Mouse (Mus musculus) ES-CJ7 (cell line): ENCODE measurements at regions not wholly inside any gene's neighbourhood (a gene's known extent, or its start where the extent isn't known, plus 50 kb on each side); places are given as distances from the start of the nearest gene placed in this dataset.

Experiments
- DNase-seq: peaks from one replicate; pipeline ENCODE4 v3.0.0; 2011; ENCODE audit warnings: low read depth, low spot score

DNA sequence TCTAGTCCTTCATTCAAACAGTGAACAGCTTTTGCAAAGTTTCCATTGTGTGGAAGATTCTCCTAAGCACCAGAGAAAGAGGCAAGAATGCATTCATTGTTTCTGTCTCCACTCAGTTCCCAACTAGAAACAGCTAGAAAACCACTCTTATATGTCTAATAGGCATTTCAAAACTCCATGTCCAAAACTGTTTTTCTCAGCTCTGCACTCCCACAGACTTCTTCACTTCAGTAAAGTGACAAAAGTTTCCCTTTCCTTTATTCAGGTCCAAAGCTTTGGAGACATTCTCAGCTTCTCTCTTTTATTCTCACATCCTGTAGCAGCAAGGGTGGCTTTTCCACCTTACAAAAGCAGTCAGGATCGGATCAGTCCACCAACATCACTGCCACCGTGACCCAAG is 166.0 kb downstream of the Mreg start:
- no peak for DNase-seq

DNA sequence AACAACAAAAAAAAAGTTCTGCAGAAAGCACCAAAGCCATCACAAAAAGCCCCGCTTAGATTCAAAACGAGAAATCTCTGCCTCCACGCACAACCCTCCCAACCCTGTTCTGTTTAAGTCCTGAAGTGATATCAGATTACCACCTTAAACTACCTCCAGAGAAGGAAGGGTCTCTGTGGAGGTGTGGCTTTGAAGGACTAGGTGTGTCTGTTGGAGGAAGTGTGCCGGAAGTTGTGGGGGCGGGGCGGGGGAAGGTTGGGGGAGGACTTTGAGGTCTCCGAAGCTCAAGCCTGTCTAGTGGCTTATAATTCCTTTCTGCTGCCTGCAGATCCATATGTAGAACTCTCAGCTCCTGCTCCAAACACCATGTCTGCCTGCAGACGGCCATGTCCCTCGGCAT is 173.6 kb downstream of the Mreg start:
- DNase-seq, result peak; percentile 77

DNA sequence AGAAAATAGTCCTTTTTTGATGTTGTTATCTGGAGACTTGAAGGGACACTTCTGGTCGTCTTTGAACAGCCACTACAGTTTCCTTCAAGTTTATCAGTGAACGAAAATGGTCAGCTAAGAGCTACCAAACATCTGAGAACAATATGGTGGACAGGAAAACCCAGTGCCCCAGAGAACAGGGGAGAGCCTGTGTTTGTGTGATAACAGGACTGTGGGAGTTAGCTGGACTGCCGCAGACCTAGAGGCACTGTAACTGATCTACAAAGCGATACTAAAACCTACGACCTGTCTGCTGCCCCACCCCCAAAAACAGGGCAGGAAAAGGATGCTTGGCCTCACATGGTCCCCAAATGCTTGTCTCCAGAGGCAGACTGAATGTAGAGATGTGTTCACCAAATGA is 175.5 kb downstream of the Mreg start:
- no peak for DNase-seq

DNA sequence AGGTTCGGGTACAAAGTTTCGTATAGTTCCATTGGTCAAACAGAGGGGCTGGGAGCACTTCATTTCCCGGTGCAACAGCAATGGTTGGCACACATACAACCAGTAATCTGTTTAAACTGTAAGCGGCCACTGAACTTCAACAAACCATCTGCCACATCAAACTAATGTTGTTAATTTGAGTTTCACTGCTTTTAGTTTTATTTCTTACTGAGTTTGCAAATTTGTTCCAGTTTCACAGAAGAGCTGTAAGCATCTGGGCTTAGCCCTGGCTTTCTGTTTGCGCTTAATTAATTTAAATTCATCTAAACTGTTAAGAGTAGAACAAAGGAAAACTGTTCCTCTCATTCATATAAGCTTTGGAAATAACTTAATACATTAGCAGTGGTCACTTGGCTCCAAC is 176.0 kb downstream of the Mreg start:
- no peak for DNase-seq

DNA sequence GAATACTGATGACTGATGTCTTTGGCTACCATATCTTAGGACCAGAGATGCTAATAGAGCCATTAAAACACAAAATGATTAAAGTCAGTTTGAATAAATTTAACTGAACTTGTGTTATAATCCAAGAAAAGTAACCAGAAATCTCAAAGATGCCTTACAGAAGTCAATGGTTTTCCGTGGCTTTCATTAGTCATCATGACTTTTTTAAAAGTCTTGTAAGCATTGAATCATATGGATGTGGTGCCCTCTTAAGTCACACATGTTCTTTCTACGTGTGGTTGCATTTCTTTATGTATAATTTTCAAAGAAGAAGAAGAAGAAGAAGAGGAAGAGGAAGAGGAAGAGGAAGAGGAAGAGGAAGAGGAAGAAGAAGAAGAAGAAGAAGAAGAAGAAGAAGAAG is 178.2 kb downstream of the Mreg start:
- no peak for DNase-seq

DNA sequence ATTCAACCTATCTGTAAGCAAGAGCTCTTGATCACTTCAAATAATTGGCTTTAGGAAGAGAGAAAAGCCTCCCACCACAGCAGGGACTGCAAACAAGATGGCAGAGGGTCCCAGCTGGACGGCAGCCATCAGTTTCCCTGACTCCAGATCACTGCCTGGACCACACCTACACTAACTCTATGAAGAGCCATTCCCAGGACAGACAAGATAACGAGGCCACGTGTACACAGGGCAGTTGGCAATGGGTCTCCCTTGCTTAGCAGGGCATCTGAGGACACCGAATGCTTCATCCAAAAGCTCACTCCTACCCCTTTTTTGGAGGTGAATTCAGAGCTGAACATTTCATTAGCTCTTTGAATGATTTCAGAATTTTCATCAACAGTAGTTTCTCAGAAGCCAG is 179.9 kb downstream of the Mreg start:
- DNase-seq, result no peak

DNA sequence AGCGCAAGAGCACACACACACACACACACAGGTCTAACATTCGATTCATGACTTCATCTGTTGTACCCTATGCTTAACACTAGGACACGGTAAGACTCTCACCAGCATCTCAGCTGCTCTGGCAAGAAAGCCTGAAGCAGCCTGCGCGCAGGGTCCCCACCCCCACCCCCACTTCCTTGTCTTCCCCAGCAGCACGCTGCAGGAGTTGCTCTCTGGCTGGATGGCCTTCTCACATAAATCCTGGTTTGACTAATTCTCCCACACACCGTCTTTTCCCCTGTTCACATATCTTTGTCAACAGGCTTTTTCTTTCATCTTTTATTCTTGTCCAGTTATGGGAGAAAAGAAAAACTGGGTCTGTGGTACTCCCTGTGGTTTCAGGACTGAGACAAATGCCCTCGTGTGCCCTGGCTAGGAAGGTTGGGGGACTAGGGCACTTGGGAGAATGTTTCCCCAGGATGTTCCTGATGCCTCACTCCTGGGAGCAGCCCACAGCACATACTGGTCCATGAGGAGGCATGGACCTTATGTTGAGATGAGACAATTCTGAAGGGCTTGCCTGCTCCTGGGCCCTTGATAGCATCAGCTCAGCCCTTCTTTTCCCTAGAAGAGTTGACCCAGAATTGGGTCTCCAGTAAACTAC is 181.2 kb downstream of the Mreg start:
- DNase-seq, result no peak

DNA sequence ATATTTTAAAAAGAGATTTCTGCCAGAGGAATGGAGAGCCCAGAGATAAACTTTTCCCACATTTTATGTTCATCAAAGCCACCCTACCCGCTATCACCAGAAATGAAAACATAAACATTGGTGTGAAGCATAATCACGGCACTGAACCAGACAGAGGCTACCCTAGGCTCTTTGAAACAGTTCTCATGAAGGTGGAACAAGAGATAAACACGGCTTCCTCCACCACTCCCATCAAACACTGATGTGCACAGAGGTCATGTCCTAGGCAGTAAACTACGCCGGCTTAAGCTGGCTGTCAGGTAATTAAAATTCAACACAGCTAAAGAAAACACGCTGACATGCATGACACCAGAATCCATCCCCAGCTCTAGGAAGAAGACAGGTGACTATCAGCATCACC is 182.5 kb downstream of the Mreg start:
- DNase-seq, result no peak

DNA sequence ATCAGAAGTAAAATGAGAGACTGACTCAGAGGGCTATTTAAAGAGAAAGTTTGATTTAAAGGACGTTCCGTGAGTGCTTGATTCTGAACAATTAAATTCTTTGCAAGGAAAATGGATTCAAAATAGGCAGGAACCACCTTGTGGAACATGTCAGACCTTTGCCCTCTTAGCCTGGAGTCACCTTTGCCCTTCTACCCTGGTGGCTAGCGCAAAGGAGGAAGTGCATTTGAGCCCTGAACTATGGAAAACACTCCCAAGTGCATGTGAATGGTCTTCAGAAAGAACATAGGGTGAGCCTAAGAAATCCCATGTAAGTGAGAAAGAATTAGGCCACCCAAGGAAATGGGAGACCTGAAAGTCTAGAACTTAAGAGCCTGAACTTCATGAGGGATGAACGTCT is 185.2 kb downstream of the Mreg start:
- no peak for DNase-seq

DNA sequence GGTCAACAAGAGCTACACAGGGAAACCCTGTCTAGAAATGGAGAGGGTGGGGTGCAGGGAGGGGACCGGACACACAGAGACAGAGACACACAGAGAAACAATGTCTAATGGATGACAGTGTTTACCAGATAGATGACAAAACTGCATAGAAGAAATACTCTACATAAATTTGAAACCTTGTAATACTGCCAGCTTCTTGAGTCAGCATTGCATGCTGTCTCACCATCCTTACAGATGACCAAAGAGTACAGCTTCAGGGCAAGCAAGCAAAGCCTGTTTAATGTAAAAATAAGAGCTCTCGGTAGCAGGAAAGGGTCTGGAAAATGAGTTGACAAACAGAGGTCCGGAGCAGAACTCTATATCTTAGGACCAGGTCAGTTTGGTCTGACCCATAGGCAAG is 189.5 kb downstream of the Mreg start:
- no peak for DNase-seq

DNA sequence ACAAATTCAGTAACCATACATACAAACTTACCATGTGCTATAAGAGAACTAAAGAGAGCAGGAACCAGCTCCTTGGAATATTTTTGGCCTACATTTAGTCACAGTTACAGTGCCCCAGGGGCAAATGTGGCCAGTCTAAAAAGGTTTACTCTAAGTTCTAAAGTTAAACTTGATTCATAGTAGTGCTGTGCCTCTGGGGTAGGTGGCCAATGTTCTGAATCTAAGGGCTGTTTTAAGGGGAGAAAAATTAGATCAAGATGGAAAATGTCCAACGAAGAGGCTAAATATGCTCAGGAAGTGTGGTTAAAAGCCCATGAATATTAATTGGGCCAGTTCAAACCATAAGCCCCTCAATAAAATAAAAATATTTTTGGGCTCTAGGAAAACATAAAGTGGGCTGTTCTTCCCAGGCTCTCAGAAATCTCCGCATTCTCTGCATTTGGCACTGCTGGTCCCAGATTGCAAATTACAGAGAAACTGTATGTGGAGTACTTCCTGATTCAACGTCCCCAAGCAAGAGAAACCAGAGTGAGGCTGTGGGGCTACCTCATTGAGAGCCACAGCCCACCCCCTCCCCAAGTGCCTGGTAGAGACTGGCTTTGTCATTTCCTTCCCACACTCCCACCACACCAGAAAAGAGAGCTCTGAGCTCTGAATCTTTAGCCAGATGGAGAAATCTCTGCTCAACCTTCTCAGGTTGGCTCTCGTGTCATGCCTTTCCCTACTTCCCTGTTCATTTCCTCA is 193.5 kb downstream of the Mreg start:
- DNase-seq, result no peak

DNA sequence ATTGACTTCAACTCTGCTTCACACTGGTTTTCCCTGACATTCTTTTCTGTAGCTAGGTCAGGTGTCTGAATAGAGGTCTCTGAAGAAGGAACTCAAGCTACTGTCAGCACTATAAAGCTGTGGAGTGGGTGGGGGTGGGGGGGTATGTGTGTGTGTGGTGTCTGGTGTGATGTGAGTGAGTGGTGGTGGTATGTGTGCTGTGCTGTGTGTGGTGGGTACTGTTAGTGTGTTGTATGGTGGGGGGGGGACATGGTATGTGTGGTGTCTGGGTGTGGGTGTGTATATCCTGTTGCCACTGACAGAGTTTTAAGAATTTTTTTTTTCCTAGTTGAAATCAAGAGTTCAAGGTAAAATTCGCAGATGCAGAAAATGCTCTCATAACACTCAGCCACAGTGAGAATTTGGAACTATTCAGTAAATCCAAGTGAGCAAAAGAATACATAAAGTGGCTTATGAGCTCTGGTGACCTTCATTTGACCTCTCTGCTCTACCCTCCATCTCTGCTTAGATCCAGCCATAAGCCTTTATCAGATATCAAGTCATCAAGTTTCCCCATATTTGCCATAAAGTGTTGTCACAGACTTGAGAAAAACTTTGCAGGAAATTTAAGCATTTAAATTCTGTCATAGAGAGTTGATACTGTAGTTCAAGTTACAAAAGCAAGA is 194.2 kb downstream of the Mreg start:
- no peak for DNase-seq

DNA sequence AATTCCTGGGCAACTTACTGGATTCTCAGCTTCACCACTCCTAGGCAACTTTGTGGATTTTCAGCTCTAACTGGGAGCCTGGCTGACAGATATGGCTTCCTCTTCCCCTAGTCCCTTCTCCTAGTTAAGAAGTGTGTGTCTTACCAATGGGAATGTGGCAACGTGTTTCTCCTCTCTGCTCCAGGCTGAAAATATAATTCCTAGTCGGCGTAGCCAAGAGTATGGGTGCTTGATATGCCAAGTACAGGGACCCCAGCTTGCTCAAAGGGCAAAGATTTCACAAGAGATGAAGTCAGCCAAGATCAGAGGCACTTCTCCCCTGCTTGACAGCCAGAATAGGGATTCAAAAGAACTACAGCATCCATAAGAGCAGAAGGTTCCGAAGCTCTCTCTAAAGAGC is 196.6 kb downstream of the Mreg start:
- no peak for DNase-seq

DNA sequence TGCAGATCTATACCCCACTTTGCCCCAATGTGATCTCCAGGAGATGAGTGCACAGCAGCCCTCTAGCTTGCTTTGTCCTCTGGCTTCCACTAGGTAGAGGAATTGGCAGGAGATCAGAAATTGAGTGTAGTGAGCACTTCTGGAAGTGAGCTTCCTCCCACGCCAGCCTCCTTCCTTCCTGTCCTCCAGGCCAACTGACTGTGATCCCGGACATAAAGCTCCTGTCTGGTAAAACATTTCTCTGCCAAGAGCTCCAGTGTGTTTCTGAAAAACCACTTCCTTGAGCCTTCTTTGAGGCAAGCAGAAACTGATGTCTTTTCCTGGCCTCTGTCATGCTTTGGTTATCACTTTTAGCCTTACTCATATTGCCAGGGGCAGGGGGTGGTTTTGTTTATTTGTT is 197.5 kb downstream of the Mreg start:
- no peak for DNase-seq

DNA sequence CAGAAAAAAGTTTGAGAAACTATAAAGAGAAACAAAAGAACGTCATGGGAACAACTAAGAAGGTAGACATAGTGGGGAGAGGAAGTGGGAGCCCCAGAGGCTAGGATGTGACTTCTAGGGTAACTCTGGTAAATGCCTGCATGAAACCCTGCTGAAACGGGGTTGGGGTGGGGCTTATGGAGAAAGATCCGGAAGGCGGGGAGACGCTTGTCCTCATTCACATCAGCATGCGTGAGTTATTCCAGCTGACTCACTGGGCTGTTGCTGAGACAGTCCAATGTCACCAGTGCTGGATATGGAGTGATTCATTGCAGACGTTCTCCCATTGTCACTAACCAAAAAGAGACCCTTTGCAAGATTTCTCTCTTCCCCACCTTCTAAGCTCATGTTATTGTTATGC is 198.2 kb downstream of the Mreg start:
- no peak for DNase-seq

DNA sequence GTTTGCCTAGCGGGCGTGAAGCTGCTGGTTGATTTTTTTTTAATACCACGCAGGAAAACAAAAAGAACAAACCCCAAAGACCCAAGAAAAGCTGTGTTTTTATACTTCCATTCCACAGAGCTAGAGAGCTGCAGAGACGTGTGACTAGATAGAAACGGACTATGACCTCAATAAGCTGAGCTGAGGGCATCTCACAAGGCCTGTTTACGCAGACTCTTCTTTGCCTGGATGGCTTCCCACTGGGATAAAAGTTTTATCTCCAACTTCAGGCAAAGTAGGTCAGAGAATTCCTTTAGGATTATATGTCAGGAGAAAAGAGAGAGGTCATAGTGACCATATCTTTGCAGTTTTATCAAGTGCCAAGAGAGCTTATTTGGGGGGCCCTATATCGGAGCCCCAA is 199.4 kb downstream of the Mreg start:
- no peak for DNase-seq

DNA sequence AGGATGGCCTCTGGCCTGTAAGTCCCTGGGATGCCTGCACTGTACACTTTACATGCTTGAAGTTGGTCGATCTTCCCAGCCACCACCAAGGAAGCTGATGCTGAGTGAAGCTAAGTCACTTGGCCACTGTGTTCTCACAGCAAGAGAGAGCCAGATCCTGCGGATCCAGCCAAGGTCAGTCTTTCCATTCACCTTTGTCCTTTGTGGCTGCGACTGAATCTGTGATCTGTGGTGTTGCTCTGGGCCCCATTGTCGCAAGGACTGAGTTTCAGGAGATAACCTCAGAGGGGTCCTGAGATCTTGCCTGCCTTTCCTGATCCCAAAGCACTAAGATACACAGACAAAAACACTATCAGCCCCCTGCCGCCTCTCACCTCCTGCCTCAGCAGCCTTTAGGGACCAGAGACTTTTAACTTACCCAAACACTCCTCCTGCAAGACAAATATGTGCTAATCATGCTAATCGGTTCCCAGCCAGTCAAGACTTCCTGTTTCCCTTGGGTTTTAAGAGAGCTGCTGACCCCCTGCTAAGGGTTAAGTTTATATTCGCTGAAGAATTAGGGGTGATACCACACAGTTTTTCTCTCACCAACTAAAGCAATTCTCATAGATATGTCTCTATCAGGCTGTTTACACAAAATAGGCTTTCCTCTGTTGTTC is 202.7 kb downstream of the Mreg start:
- DNase-seq, result peak; percentile 35

DNA sequence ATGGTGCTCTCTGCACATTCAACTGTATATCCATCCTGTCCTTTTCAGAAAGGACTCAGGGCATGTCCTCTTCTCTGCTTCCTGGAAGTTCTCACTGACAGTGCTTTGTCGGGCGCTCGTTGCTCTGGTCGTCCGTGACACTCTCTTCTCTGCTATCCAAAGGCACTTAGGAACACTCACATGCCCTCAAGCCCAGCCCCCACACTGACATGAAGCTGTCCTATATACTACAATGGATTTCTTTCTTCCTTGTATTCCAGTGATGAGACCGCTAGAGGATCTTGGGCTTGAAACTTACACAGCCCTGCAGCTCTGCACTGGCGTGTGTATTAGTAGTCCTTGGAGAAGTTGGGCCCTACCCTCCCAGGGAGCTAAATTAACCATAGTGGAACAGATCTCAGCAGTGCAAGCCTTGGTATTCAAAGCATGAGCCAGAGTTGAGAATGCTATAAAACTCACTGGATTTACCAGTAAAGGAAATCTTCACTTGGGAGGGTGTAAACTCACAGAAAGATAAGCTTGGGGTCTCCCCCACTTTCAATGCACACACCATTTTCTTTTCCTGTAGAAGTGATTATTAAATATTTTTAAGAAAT is 205.3 kb downstream of the Mreg start:
- DNase-seq, result no peak

DNA sequence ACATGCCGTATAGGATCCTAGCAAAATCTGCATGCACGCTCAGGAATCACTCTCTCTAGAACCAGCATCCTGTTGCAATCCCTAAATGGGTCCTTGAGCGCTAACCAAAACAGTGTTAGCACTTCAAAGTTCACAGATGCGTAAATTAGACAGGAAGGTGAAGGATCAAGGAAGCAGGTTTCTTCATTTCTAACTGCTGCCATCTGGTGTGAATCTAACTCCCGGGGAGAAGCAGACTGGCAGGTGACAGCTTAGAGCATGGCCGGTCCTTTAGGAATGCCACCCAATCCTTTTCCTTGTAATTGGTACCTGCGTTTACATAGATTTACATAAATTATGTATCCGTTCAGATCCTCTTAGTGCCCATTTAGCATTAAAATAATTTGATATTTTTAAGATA is 206.2 kb downstream of the Mreg start:
- DNase-seq, result peak; percentile 26

DNA sequence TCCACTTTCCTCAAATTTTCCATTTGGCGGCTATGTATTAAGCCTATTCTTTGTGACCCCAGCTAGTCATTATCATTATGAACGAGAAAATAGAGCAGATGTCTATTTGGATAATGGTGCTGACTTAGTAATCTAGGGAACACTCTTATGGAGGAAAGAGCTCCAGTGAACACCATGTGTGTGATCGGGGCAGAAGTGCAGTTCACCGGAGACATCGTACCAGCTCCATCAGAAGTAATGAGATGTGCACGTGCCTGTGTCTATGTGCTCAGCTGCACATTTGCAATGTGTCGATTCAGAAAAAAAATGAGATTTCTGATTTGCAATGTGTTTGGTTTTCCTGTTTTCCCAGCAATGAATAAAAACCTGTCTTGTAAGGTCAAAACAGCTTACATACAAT is 206.6 kb downstream of the Mreg start:
- DNase-seq, result no peak

DNA sequence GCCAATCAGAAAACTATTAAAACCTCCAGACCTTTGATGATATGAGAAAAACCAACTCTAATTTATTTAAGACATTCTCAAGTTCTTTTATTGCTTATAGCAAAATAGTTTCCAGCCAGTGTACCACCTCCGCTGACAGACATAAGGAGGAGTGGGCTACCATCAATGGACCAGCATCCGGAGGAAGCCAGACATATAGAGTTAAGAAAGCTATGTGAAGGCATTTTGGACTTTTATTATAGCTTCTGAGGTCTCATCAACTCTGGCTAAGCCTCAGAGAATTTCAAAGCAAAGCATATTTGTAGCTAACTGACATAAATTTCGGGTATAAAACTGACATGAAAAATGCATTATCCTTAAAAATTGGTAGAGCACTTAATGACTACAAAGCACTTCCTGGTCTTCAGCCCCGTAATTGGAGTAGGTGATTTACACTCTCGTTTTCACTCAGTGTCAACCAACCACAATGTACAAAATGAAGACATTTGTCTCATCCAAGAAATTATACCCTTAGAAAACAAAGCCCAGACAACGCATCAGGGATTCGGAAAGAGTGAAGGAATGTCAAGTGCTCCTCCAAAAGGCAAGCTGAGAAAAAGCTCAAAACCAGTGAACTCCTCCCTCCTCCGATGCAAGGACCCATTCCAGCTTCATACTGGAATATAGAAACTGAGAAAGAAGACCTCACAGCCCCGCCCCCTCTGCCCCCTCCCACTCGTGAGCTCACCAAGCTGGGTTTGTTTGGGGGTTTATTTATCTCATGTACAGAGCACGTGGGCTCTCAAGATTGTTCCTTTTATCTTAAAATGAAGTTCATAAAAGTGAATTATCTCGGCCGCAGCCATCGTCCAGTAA is 208.5 kb downstream of the Mreg start:
- DNase-seq, result no peak
